Mouse (Mus musculus) lung, postnatal 0 days (tissue): ENCODE data around the gene Pnmt. TPM values are rescaled to one million over a fixed set of nuclear protein-coding genes. Genes with fewer than 3 reads are reported as not detected.
A peak's percentile ranks its signal among the peaks of the same experiment; 100 is the strongest.

Experiments used
- ATAC-seq: fragments of 200-750 bp; cut with Nextera tagmentation; 2 replicates; pipeline ENCODE4 v1.8.0; 2017; ENCODE audit warnings: moderate library complexity
- DNase-seq: peaks from one replicate; pipeline ENCODE4 v3.0.0-alpha.2; 2016; ENCODE audit warnings: low spot score
- H3K27ac ChIP-seq: fragments of 300-500 bp; sonication (generic); 2 replicates; pipeline ENCODE4 v1.5.1; 2014; ENCODE audit warnings: antibody characterized with exemption, mild to moderate bottlenecking, low read length, mixed read lengths
- H3K27me3 ChIP-seq: fragments of 300-500 bp; sonication (generic); replicated peaks from 2 replicates; pipeline ENCODE4 v1.6.1; 2014; ENCODE audit warnings: low read length, mixed read lengths; ENCODE audit not compliant: insufficient read depth
- H3K36me3 ChIP-seq: fragments of 300-500 bp; sonication (generic); 2 replicates; pipeline ENCODE4 v1.6.1; 2014; ENCODE audit warnings: low read length, mixed read lengths; ENCODE audit not compliant: insufficient read depth
- H3K4me1 ChIP-seq: fragments of 300-500 bp; sonication (generic); 2 replicates; pipeline ENCODE4 v1.6.1; 2014; ENCODE audit warnings: antibody characterized with exemption, low read depth, low read length, mixed read lengths; ENCODE audit not compliant: insufficient read depth
- H3K4me2 ChIP-seq: fragments of 300-500 bp; sonication (generic); replicated peaks from 2 replicates; pipeline ENCODE4 v1.6.1; 2014; ENCODE audit warnings: low read depth, mild to moderate bottlenecking, low read length, moderate library complexity, mixed read lengths
- H3K4me3 ChIP-seq: fragments of 300-500 bp; sonication (generic); 2 replicates; pipeline ENCODE4 v1.5.1; 2014; ENCODE audit warnings: low read depth, low read length
- H3K9ac ChIP-seq: fragments of 300-500 bp; sonication (generic); replicated peaks from 2 replicates; pipeline ENCODE4 v1.6.1; 2014; ENCODE audit warnings: low read depth, mild to moderate bottlenecking
- H3K9me3 ChIP-seq: fragments of 300-500 bp; sonication (generic); 2 replicates; pipeline ENCODE4 v1.6.1; 2016; ENCODE audit warnings: low read length, mixed read lengths
- CTCF ChIP-seq: IDR thresholded peaks from 2 replicates; pipeline ENCODE4 v1.5.1; 2016; ENCODE audit warnings: antibody characterized with exemption, mild to moderate bottlenecking
- EP300 ChIP-seq: IDR thresholded peaks from 2 replicates; pipeline ENCODE4 v1.6.1; 2016; ENCODE audit warnings: antibody characterized with exemption, mild to moderate bottlenecking, control low read depth
- WGBS: fragments of 180-500 bp; shearing (Covaris S2); extraction: QIAGEN DNeasy Blood & Tissue Kit; methylation state at CpG from one replicate; pipeline ENCODE4 v1.1.7; 2014; 5-methylcytosine and 5-hydroxymethylcytosine counted together
- polyA plus RNA-seq: library from polyadenylated mRNA; unstranded; fragments of >200 nt; fragmentation: Nextera tagmentation; extraction: Ambion mirVana; gene quantifications from 2 replicates; pipeline ENCODE4 v1.2.1, GENCODE M21; 2015

Gene Pnmt
- 0.12 TPM in 1 of 2 replicates, not detected in the other for polyA plus RNA-seq

- WGBS: 42% methylated on average over 24 of the region's 25 CpGs
- Histone ChIP-seq H3K9me3 (no peaks in the 10 kb centered on the region), H3K4me1 (no peaks in the 10 kb centered on the region), H3K4me2 (no peak within 1 kb of the TSS), H3K27me3 (peaks cover 13% of the 10 kb centered on the region; the same call in 1 of the 2 replicates), H3K4me3 (no peak within 1 kb of the TSS), H3K9ac (no peak within 1 kb of the TSS), H3K36me3 (0 out of 2 replicates have a peak, but pooled peaks cover under 1% of the 10 kb centered on the region), H3K27ac (no peak within 1 kb of the TSS)
- no peak for ATAC-seq
- DNase-seq: no peak
- no peak for TF ChIP-seq CTCF
- TF ChIP-seq EP300: no peak
Observed at GRCm38 (mm10) chr11:98385638-98386585, at the start of gene Pnmt. Pnmt (plus strand) TSS chr11:98386450.

GRCm38 (mm10) chr11:98338507-98338961 is 47.7 kb upstream of the Pnmt start:
- Histone ChIP-seq H3K27ac (no peak overlapping the region), H3K9ac (no peak overlapping the region), H3K4me1 (peaks cover 6% of the 10 kb centered on the region; the same call in 1 of the 2 replicates), H3K27me3 (peaks cover 66% of the 10 kb centered on the region), H3K4me3 (peak overlapping the region; percentile 50), H3K36me3 (no peaks in the 10 kb centered on the region), H3K9me3 (no peaks in the 10 kb centered on the region), H3K4me2 (peak overlapping the region; percentile 97)
- WGBS: 5% methylated on average over 32 of the region's 57 CpGs
- TF ChIP-seq CTCF (no peak), EP300 (no peak)
- ATAC-seq (no peak), DNase-seq (peak; percentile 43)

GRCm38 (mm10) chr11:98339071-98339501 is 47.2 kb upstream of the Pnmt start:
- H3K27ac ChIP-seq: no peak overlapping the region
- H3K27me3 ChIP-seq: peaks cover 61% of the 10 kb centered on the region
- DNase-seq: no peak

GRCm38 (mm10) chr11:98339679-98340287 is 46.5 kb upstream of the Pnmt start:
- Histone ChIP-seq H3K36me3 (no peaks in the 10 kb centered on the region), H3K9ac (no peak overlapping the region), H3K9me3 (no peaks in the 10 kb centered on the region), H3K4me1 (peaks cover 6% of the 10 kb centered on the region; the same call in 1 of the 2 replicates), H3K4me2 (peak overlapping the region; percentile 97; the same call in 1 of the 2 replicates), H3K4me3 (peak overlapping the region; percentile 50; the same call in 1 of the 2 replicates), H3K27ac (no peak overlapping the region), H3K27me3 (peaks cover 54% of the 10 kb centered on the region)
- ATAC-seq: no peak
- 22% methylated on average over 11 of the region's 11 CpGs for WGBS
- DNase-seq: no peak
- TF ChIP-seq CTCF (no peak), EP300 (no peak)

More at GRCm38 (mm10) chr11:98339071-98339501, 47.2 kb upstream of the Pnmt start:
- H3K9ac ChIP-seq: no peak overlapping the region
- TF ChIP-seq EP300: no peak
- TF ChIP-seq CTCF: no peak
- H3K9me3 ChIP-seq: no peaks in the 10 kb centered on the region
- 1% methylated on average over 19 of the region's 19 CpGs for WGBS
- H3K4me1 ChIP-seq: peaks cover 6% of the 10 kb centered on the region; the same call in 1 of the 2 replicates
- peak overlapping the region; percentile 50 for H3K4me3 ChIP-seq
- H3K4me2 ChIP-seq: peak overlapping the region; percentile 97
- H3K36me3 ChIP-seq: no peaks in the 10 kb centered on the region
- no peak for ATAC-seq

GRCm38 (mm10) chr11:98340597-98340996 is 45.7 kb upstream of the Pnmt start:
- no peak for DNase-seq
- H3K4me2 ChIP-seq: no peak overlapping the region

GRCm38 (mm10) chr11:98341174-98341573 is 45.1 kb upstream of the Pnmt start:
- WGBS: 61% methylated on average over 4 of the region's 4 CpGs
- peaks cover 6% of the 10 kb centered on the region; the same call in 1 of the 2 replicates for H3K4me1 ChIP-seq
- H3K4me2 ChIP-seq: no peak overlapping the region
- peaks cover 40% of the 10 kb centered on the region for H3K27me3 ChIP-seq
- H3K9ac ChIP-seq: no peak overlapping the region
- DNase-seq (no peak), ATAC-seq (no peak)
- no peak overlapping the region for H3K4me3 ChIP-seq
- H3K9me3 ChIP-seq: no peaks in the 10 kb centered on the region
- H3K27ac ChIP-seq: no peak overlapping the region
- TF ChIP-seq EP300 (no peak), CTCF (no peak)
- no peaks in the 10 kb centered on the region for H3K36me3 ChIP-seq

More at GRCm38 (mm10) chr11:98340597-98340996, 45.7 kb upstream of the Pnmt start:
- H3K27me3 ChIP-seq: peaks cover 45% of the 10 kb centered on the region
- WGBS: 12% methylated on average over 2 of the region's 4 CpGs
- ATAC-seq: no peak
- H3K27ac ChIP-seq: no peak overlapping the region
- H3K9ac ChIP-seq: no peak overlapping the region
- TF ChIP-seq EP300: no peak
- TF ChIP-seq CTCF: no peak
- no peaks in the 10 kb centered on the region for H3K9me3 ChIP-seq
- no peaks in the 10 kb centered on the region for H3K36me3 ChIP-seq
- peaks cover 6% of the 10 kb centered on the region; the same call in 1 of the 2 replicates for H3K4me1 ChIP-seq
- no peak overlapping the region for H3K4me3 ChIP-seq
